Mouse (Mus musculus) MEL (cell line): ENCODE measurements around the gene Acadsb.

Source experiments
- CTCF ChIP-seq, 3 experiments: IDR thresholded peaks in 2 of 3; conservative IDR thresholded peaks in 1 of 3; 2 replicates each; pipeline ENCODE4 v1.5.1; 2011 to 2012; ENCODE audit warnings: low read length in 3 of 3, low read depth in 2 of 3, mild to moderate bottlenecking in 2 of 3, improper control_type of control experiment in 1 of 3, inconsistent platforms in 1 of 3, mixed read lengths in 1 of 3, moderate library complexity in 1 of 3; ENCODE audit not compliant: control insufficient read depth in 1 of 3, insufficient read depth in 1 of 3, poor library complexity in 1 of 3, severe bottlenecking in 1 of 3
- E2F4 ChIP-seq: IDR thresholded peaks from 2 replicates; pipeline ENCODE4 v1.6.1; 2011; ENCODE audit warnings: low read depth, low read length, improper control_type of control experiment, borderline replicate concordance
- EP300 ChIP-seq, 2 experiments: IDR thresholded peaks; 2 replicates each; pipeline ENCODE4 v1.6.1; 2011; ENCODE audit warnings: improper control_type of control experiment in 2 of 2, low read length in 2 of 2, low read depth in 1 of 2, mild to moderate bottlenecking in 1 of 2
- GATA1 ChIP-seq: IDR thresholded peaks from 2 replicates; pipeline ENCODE4 v1.6.1; 2011; ENCODE audit warnings: low read depth, low read length, improper control_type of control experiment
- MAX ChIP-seq: IDR thresholded peaks from 2 replicates; pipeline ENCODE4 v1.6.1; 2011; ENCODE audit warnings: low read length, improper control_type of control experiment
- POLR2AphosphoS2 ChIP-seq: IDR thresholded peaks from 2 replicates; pipeline ENCODE4 v1.6.1; 2011; ENCODE audit warnings: low read length, improper control_type of control experiment
- SMC3 ChIP-seq: IDR thresholded peaks from 2 replicates; pipeline ENCODE4 v1.6.1; 2011; ENCODE audit warnings: low read depth, low read length, improper control_type of control experiment
- TCF12 ChIP-seq: IDR thresholded peaks from 2 replicates; pipeline ENCODE4 v1.6.1; 2014; ENCODE audit warnings: low read depth, mild to moderate bottlenecking, inconsistent platforms, low read length, improper control_type of control experiment, moderate library complexity
- ZMIZ1 ChIP-seq: IDR thresholded peaks from 2 replicates; pipeline ENCODE4 v1.6.1; 2012; ENCODE audit warnings: low read depth, mild to moderate bottlenecking, inconsistent platforms, low read length, improper control_type of control experiment, moderate library complexity

- TF ChIP-seq SMC3, result no peak
- no peak for TF ChIP-seq EP300 (IDR thresholded peaks at IDR 0.05; ENCODE audit: low read depth in 1 of 2, low read length in 2 of 2)
- no peak for TF ChIP-seq CTCF (IDR thresholded peaks at IDR 0.05 in 2 of 3, conservative IDR thresholded peaks at IDR 0.05 in 1 of 3; ENCODE audit: control insufficient read depth in 1 of 3, insufficient read depth in 1 of 3, low read depth in 2 of 3, low read length in 3 of 3, poor library complexity in 1 of 3, severe bottlenecking in 1 of 3)
- TF ChIP-seq TCF12, result no peak
- no peak for TF ChIP-seq POLR2AphosphoS2
- TF ChIP-seq E2F4, result no peak
- no peak for TF ChIP-seq ZMIZ1
- no peak for TF ChIP-seq MAX
- TF ChIP-seq GATA1, result no peak
Measured at GRCm38 (mm10) chr7:131417605-131418004, 7.2 kb downstream of the Acadsb start.
